Mouse (Mus musculus) thymus, adult 2 months (tissue): ENCODE results near the gene Fam166a. TPM values are rescaled to one million over a fixed set of nuclear protein-coding genes. Genes with fewer than 3 reads are reported as not detected.

Experiments used
- DNase-seq: peaks from one replicate; pipeline ENCODE4 v3.0.0; 2021
- H3K27ac ChIP-seq: fragments of 200-500 bp; 2 replicates; pipeline ENCODE4 v1.5.1; 2012; ENCODE audit warnings: low read length, control low read depth; ENCODE audit not compliant: control insufficient read depth, insufficient read depth
- H3K27me3 ChIP-seq: fragments of 200-500 bp; 2 replicates; pipeline ENCODE4 v1.6.1; 2012; ENCODE audit warnings: mild to moderate bottlenecking, low read length, moderate library complexity, mixed read lengths; ENCODE audit not compliant: control insufficient read depth, insufficient read depth
- H3K36me3 ChIP-seq: fragments of 200-500 bp; 2 replicates; pipeline ENCODE4 v1.6.1; 2012; ENCODE audit warnings: mild to moderate bottlenecking, low read length, moderate library complexity; ENCODE audit not compliant: control insufficient read depth, insufficient read depth
- H3K4me1 ChIP-seq: fragments of 200-500 bp; replicated peaks from 2 replicates; pipeline ENCODE4 v1.6.1; 2012; ENCODE audit warnings: low read length; ENCODE audit not compliant: control insufficient read depth, insufficient read depth
- H3K4me3 ChIP-seq: fragments of 200-500 bp; 2 replicates; pipeline ENCODE4 v1.5.1; 2012; ENCODE audit warnings: mild to moderate bottlenecking, low read length, control low read depth, moderate library complexity; ENCODE audit not compliant: control insufficient read depth, insufficient read depth
- CTCF ChIP-seq: fragments of 200-500 bp; IDR thresholded peaks from 2 replicates; pipeline ENCODE4 v1.5.1; 2012; ENCODE audit warnings: mild to moderate bottlenecking, control low read depth, low read length, moderate library complexity, borderline replicate concordance; ENCODE audit not compliant: control insufficient read depth, poor library complexity, insufficient read depth; ENCODE audit errors: extremely low read depth
- POLR2A ChIP-seq: fragments of 200-500 bp; IDR thresholded peaks from 2 replicates; pipeline ENCODE4 v1.6.1; 2012; ENCODE audit warnings: mild to moderate bottlenecking, low read length, control low read depth, moderate library complexity; ENCODE audit not compliant: control insufficient read depth, poor library complexity, insufficient read depth; ENCODE audit errors: extremely low read depth
- WGBS: fragments of 180-500 bp; shearing (Covaris S2); methylation state at CpG from one replicate; pipeline ENCODE4 v1.1.7; 2018; 5-methylcytosine and 5-hydroxymethylcytosine counted together
- polyA plus RNA-seq: library from polyadenylated mRNA; depleted of rRNA; stranded (reverse); fragments of >200 nt; gene quantifications from 2 replicates; pipeline ENCODE4 v1.2.3, GENCODE M21; 2012

Gene Fam166a
- polyA plus RNA-seq, 1 experiment: 0.12 TPM

DNA sequence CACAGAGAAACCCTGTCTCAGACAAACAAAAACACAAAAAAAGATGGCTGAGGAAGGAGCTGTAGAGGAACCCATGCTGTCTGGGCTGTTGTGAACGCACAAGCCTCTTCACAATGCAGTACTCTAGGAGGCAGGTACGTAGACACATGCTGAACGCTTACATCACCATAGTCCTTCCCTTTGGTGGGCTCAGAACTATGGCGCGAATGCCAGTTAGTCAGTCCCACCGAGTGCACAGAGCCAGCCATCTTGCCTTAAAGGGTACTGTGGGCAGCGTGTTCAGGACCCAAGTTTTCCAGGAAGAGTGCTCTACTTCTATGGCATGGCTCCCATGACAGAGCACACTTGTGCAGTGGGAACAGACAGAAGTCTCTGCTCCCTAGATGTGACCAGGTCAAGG is 34.0 kb upstream of the Fam166a start:
- WGBS: 96% methylated on average over 7 of the region's 7 CpGs
- DNase-seq: no peak
- Histone ChIP-seq H3K36me3 (no peaks in the 10 kb centered on the region), H3K27me3 (no peaks in the 10 kb centered on the region), H3K27ac (no peak overlapping the region), H3K4me1 (peaks cover 36% of the 10 kb centered on the region), H3K4me3 (no peak overlapping the region)
- TF ChIP-seq POLR2A: no peak
- no peak for TF ChIP-seq CTCF

GRCm38 (mm10) chr2:25185625-25186574 is 32.6 kb upstream of the Fam166a start:
- H3K36me3 ChIP-seq: no peaks in the 10 kb centered on the region
- no peak overlapping the region for H3K27ac ChIP-seq
- H3K27me3 ChIP-seq: no peaks in the 10 kb centered on the region
- WGBS: 3% methylated on average over 63 of the region's 64 CpGs
- peak; percentile 67 for DNase-seq
- peak overlapping the region; percentile 53 for H3K4me3 ChIP-seq
- peaks cover 32% of the 10 kb centered on the region for H3K4me1 ChIP-seq
- 0 out of 2 replicates have a peak, but pooled peaks have one; percentile 23 for TF ChIP-seq CTCF
- TF ChIP-seq POLR2A: no peak

GRCm38 (mm10) chr2:25186575-25186930 is 32.0 kb upstream of the Fam166a start:
- no peak overlapping the region for H3K4me3 ChIP-seq
- 53% methylated on average over 5 of the region's 5 CpGs for WGBS
- TF ChIP-seq POLR2A: no peak
- no peak for TF ChIP-seq CTCF

DNA sequence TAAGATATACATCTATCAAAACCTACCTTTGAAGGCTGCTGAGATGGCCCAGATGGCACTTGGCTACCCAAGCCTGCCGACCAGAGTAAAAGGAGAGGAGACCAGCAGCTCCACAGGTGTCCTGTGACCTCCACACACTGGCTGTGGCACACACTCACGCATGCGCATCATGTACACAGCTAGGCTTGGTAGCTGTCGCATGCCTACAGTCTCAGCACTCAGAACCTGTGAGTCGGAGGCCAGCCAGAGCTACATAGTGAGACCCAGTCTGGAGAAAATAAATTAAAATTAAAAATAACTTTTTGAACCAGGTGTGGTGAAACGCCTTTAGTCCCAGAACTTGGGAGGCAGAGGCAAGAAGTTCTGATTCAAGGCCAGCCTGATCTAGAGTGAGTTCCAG is 30.7 kb upstream of the Fam166a start:
- DNase-seq: no peak
- Histone ChIP-seq H3K4me3 (no peak overlapping the region), H3K4me1 (peaks cover 16% of the 10 kb centered on the region), H3K36me3 (no peaks in the 10 kb centered on the region), H3K27me3 (no peaks in the 10 kb centered on the region), H3K27ac (no peak overlapping the region)
- WGBS: 88% methylated on average over 6 of the region's 6 CpGs
- no peak for TF ChIP-seq CTCF
- TF ChIP-seq POLR2A: no peak

More at GRCm38 (mm10) chr2:25186575-25186930, 32.0 kb upstream of the Fam166a start:
- Histone ChIP-seq H3K27ac (no peak overlapping the region), H3K4me1 (peaks cover 27% of the 10 kb centered on the region), H3K36me3 (no peaks in the 10 kb centered on the region), H3K27me3 (no peaks in the 10 kb centered on the region)
- no peak for DNase-seq

- Histone ChIP-seq H3K4me1 (peaks cover 35% of the 10 kb centered on the region), H3K27me3 (no peaks in the 10 kb centered on the region), H3K36me3 (no peaks in the 10 kb centered on the region), H3K4me3 (no peak overlapping the region), H3K27ac (no peak overlapping the region)
- peak; percentile 82 for DNase-seq
- 2% methylated on average over 6 of the region's 6 CpGs for WGBS
- no peak for TF ChIP-seq POLR2A
- peak; percentile 84 for TF ChIP-seq CTCF
Measured at GRCm38 (mm10) chr2:25193330-25193770, 25.2 kb upstream of the Fam166a start.

DNA sequence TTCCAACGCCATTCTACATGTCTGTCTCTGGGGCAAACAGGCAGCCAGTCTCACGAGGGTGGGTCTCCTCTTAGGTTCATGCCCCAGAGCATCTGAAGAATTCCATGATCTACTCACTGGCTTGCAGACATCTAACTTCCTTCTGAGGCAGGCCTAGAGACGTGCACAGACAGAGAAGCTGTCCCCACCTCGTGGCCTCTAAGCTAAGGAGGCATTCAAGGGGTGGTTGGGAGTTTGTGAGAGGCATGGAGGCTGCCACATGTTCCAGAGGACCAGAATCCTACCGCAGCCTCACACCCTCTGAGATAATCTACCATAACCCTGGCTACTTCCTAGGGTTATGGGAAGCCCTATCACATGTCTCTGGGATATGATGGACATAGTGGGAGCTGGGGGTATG is 24.5 kb upstream of the Fam166a start:
- Histone ChIP-seq H3K4me1 (peaks cover 35% of the 10 kb centered on the region), H3K4me3 (peak overlapping the region; percentile 70; the same call in 1 of the 2 replicates), H3K27me3 (no peaks in the 10 kb centered on the region), H3K27ac (peak overlapping the region; percentile 92; the same call in 1 of the 2 replicates), H3K36me3 (no peaks in the 10 kb centered on the region)
- no peak for TF ChIP-seq POLR2A
- no peak for DNase-seq
- 39% methylated on average over 5 of the region's 5 CpGs for WGBS
